Mouse (Mus musculus) hindbrain, embryonic 15.5 days (tissue): ENCODE data around the gene Trpm5. TPM values are rescaled to one million over a fixed set of nuclear protein-coding genes. Genes with fewer than 3 reads are reported as not detected.

Source experiments
- ATAC-seq: fragments of 200-750 bp; cut with Nextera tagmentation; 2 replicates; pipeline ENCODE4 v1.8.0; 2017; ENCODE audit warnings: low read depth, moderate number of reproducible peaks, moderate TSS enrichment; ENCODE audit not compliant: low FRiP score
- H3K27ac ChIP-seq: fragments of 300-500 bp; sonication (generic); replicated peaks from 2 replicates; pipeline ENCODE4 v1.5.1; 2015; ENCODE audit warnings: mild to moderate bottlenecking, inconsistent platforms
- H3K27me3 ChIP-seq: fragments of 300-500 bp; sonication (generic); 2 replicates; pipeline ENCODE4 v1.6.1; 2015; ENCODE audit warnings: control low read depth, inconsistent platforms
- H3K36me3 ChIP-seq: fragments of 300-500 bp; sonication (generic); 2 replicates; pipeline ENCODE4 v1.6.1; 2015; ENCODE audit warnings: control low read depth, inconsistent platforms
- H3K4me1 ChIP-seq: fragments of 300-500 bp; sonication (generic); replicated peaks from 2 replicates; pipeline ENCODE4 v1.6.1; 2015; ENCODE audit warnings: control low read depth, inconsistent platforms
- H3K4me2 ChIP-seq: fragments of 300-500 bp; sonication (generic); 2 replicates; pipeline ENCODE4 v1.6.1; 2015; ENCODE audit warnings: moderate library complexity, mild to moderate bottlenecking, inconsistent platforms
- H3K4me3 ChIP-seq: fragments of 300-500 bp; sonication (generic); 2 replicates; pipeline ENCODE4 v1.5.1; 2015; ENCODE audit warnings: mild to moderate bottlenecking, inconsistent platforms
- H3K9ac ChIP-seq: fragments of 300-500 bp; sonication (generic); 2 replicates; pipeline ENCODE4 v1.6.1; 2015; ENCODE audit warnings: inconsistent platforms
- H3K9me3 ChIP-seq: fragments of 300-500 bp; sonication (generic); 2 replicates; pipeline ENCODE4 v1.6.1; 2016; ENCODE audit warnings: control low read depth, inconsistent platforms
- WGBS: fragments of 180-500 bp; shearing (Covaris S2); methylation state at CpG from one replicate; pipeline ENCODE4 v1.1.7; 2015; 5-methylcytosine and 5-hydroxymethylcytosine counted together
- polyA plus RNA-seq: library from polyadenylated mRNA; unstranded; fragments of >200 nt; fragmentation: Nextera tagmentation; extraction: Ambion mirVana; gene quantifications from 2 replicates; pipeline ENCODE4 v1.2.1, GENCODE M21; 2015

Trpm5 gene
- polyA plus RNA-seq, 1 experiment from 2014 or later, result 2.7 TPM

- no peak for ATAC-seq
- no peaks in the 10 kb centered on the region for H3K9me3 ChIP-seq
- 86% methylated on average over 1 of the region's 1 CpGs for WGBS
- H3K4me2 ChIP-seq, result no peak overlapping the region
- no peak overlapping the region for H3K27ac ChIP-seq
- H3K4me3 ChIP-seq, result no peak overlapping the region
- H3K9ac ChIP-seq, result no peak overlapping the region
- H3K4me1 ChIP-seq, result no peaks in the 10 kb centered on the region
- peaks cover 41% of the 10 kb centered on the region for H3K36me3 ChIP-seq
- no peaks in the 10 kb centered on the region for H3K27me3 ChIP-seq
Measured at GRCm38 (mm10) chr7:143031816-143032215, 62.6 kb downstream of the Trpm5 start.

- H3K27me3 ChIP-seq, result no peaks in the 10 kb centered on the region
- WGBS, result 88% methylated on average over 4 of the region's 4 CpGs
- no peak overlapping the region for H3K4me2 ChIP-seq
- peaks cover 22% of the 10 kb centered on the region for H3K36me3 ChIP-seq
- H3K4me1 ChIP-seq, result no peaks in the 10 kb centered on the region
- no peak for ATAC-seq
- no peak overlapping the region for H3K9ac ChIP-seq
- no peaks in the 10 kb centered on the region for H3K9me3 ChIP-seq
- H3K4me3 ChIP-seq, result no peak overlapping the region
- no peak overlapping the region for H3K27ac ChIP-seq
Measured at GRCm38 (mm10) chr7:143027196-143027595, 67.2 kb downstream of the Trpm5 start.

GRCm38 (mm10) chr7:143025496-143025895 lies 68.9 kb downstream of the Trpm5 start:
- H3K4me3 ChIP-seq, result no peak overlapping the region
- no peaks in the 10 kb centered on the region for H3K4me1 ChIP-seq
- no peaks in the 10 kb centered on the region for H3K9me3 ChIP-seq
- WGBS, result 92% methylated on average over 3 of the region's 3 CpGs
- H3K27ac ChIP-seq, result no peak overlapping the region
- H3K27me3 ChIP-seq, result no peaks in the 10 kb centered on the region
- peaks cover 15% of the 10 kb centered on the region for H3K36me3 ChIP-seq
- no peak for ATAC-seq
- no peak overlapping the region for H3K9ac ChIP-seq
- no peak overlapping the region for H3K4me2 ChIP-seq

- Histone ChIP-seq H3K9me3 (no peaks in the 10 kb centered on the region), H3K4me3 (no peak overlapping the region), H3K27me3 (no peaks in the 10 kb centered on the region), H3K4me1 (no peaks in the 10 kb centered on the region), H3K4me2 (no peak overlapping the region), H3K9ac (no peak overlapping the region), H3K36me3 (peaks cover 15% of the 10 kb centered on the region), H3K27ac (no peak overlapping the region)
- 86% methylated on average over 1 of the region's 1 CpGs for WGBS
- ATAC-seq, result no peak
Measured at GRCm38 (mm10) chr7:143024293-143024692, 70.1 kb downstream of the Trpm5 start.

GRCm38 (mm10) chr7:143023499-143023898 lies 70.9 kb downstream of the Trpm5 start:
- Histone ChIP-seq H3K27ac (no peak overlapping the region), H3K36me3 (peaks cover 11% of the 10 kb centered on the region), H3K9ac (no peak overlapping the region), H3K27me3 (no peaks in the 10 kb centered on the region), H3K4me3 (no peak overlapping the region), H3K4me1 (no peaks in the 10 kb centered on the region), H3K4me2 (no peak overlapping the region), H3K9me3 (no peaks in the 10 kb centered on the region)
- WGBS, result 97% methylated on average over 2 of the region's 2 CpGs
- ATAC-seq, result no peak

- Histone ChIP-seq H3K27ac (no peak overlapping the region), H3K4me1 (peaks cover 5% of the 10 kb centered on the region), H3K9me3 (no peaks in the 10 kb centered on the region), H3K4me2 (no peak overlapping the region), H3K4me3 (no peak overlapping the region), H3K36me3 (peaks cover 11% of the 10 kb centered on the region), H3K27me3 (no peaks in the 10 kb centered on the region), H3K9ac (no peak overlapping the region)
- WGBS, result 72% methylated on average over 5 of the region's 5 CpGs
- no peak for ATAC-seq
Measured at GRCm38 (mm10) chr7:143021356-143022164, 72.9 kb downstream of the Trpm5 start.

GRCm38 (mm10) chr7:143020764-143021163 lies 73.7 kb downstream of the Trpm5 start:
- Histone ChIP-seq H3K9ac (no peak overlapping the region), H3K36me3 (peaks cover 11% of the 10 kb centered on the region), H3K27me3 (no peaks in the 10 kb centered on the region), H3K9me3 (no peaks in the 10 kb centered on the region), H3K4me1 (peaks cover 11% of the 10 kb centered on the region), H3K4me3 (no peak overlapping the region), H3K27ac (no peak overlapping the region), H3K4me2 (no peak overlapping the region)
- WGBS, result 81% methylated on average over 3 of the region's 3 CpGs
- ATAC-seq, result no peak

- ATAC-seq, result no peak
- Histone ChIP-seq H3K36me3 (peaks cover 6% of the 10 kb centered on the region), H3K9me3 (no peaks in the 10 kb centered on the region)
Measured at GRCm38 (mm10) chr7:143020040-143020439, 74.4 kb downstream of the Trpm5 start.

More at GRCm38 (mm10) chr7:143020040-143020439, 74.4 kb downstream of the Trpm5 start:
- no peak overlapping the region for H3K4me3 ChIP-seq
- H3K4me1 ChIP-seq, result peaks cover 18% of the 10 kb centered on the region
- H3K27me3 ChIP-seq, result no peaks in the 10 kb centered on the region
- H3K4me2 ChIP-seq, result no peak overlapping the region
- H3K27ac ChIP-seq, result no peak overlapping the region
- H3K9ac ChIP-seq, result no peak overlapping the region

Other genes starting within 250 kb of the Trpm5 start
- 10.7 and 11.0 TPM in 2 replicates for gene Th, start 163.5 kb downstream of the Trpm5 start, polyA plus RNA-seq
- 0.70 and 1.1 TPM in 2 replicates for gene Ascl2, start 125.4 kb downstream of the Trpm5 start, polyA plus RNA-seq
- gene Tspan32, start 89.6 kb downstream of the Trpm5 start, polyA plus RNA-seq, result 0.31 and 1.00 TPM in 2 replicates
- 439 and 445 TPM in 2 replicates for gene Cd81, start 41.9 kb downstream of the Trpm5 start, polyA plus RNA-seq
- gene Tssc4, start 25.4 kb downstream of the Trpm5 start, polyA plus RNA-seq, result 94.1 and 99.2 TPM in 2 replicates
- 1.1 and 1.5 TPM in 2 replicates for gene Kcnq1, start 11.7 kb upstream of the Trpm5 start, polyA plus RNA-seq